Mouse (Mus musculus) C2C12 (cell line): ENCODE data around the gene Fndc5. TPM values are rescaled to one million over a fixed set of nuclear protein-coding genes. Genes with fewer than 3 reads are reported as not detected.

Experiments
- H3K27me3 ChIP-seq: one replicate; pipeline ENCODE4 v1.6.1; 2011; ENCODE audit not compliant: control insufficient read depth, insufficient read depth, insufficient read length
- H3K36me3 ChIP-seq: one replicate; pipeline ENCODE4 v1.6.1; 2011; ENCODE audit not compliant: control insufficient read depth, insufficient read depth
- H3K4me3 ChIP-seq: one replicate; pipeline ENCODE4 v1.5.1; 2011; ENCODE audit warnings: mild to moderate bottlenecking, control low read depth; ENCODE audit not compliant: poor library complexity, insufficient read depth, severe bottlenecking
- H3K79me2 ChIP-seq: one replicate; pipeline ENCODE4 v1.6.1; 2011; ENCODE audit not compliant: control insufficient read depth, insufficient read depth
- H3K79me3 ChIP-seq: one replicate; pipeline ENCODE4 v1.6.1; 2011; ENCODE audit warnings: low read depth, control low read depth
- H3ac ChIP-seq: one replicate; pipeline ENCODE3; 2011; ENCODE audit warnings: low read depth; ENCODE audit not compliant: control insufficient read depth, insufficient read length
- CEBPB ChIP-seq: IDR thresholded peaks from one replicate; pipeline ENCODE4 v1.6.1; 2011; ENCODE audit warnings: low read depth, mild to moderate bottlenecking, control low read depth, moderate library complexity
- CTCF ChIP-seq: IDR thresholded peaks from one replicate; pipeline ENCODE4 v1.5.1; 2011; ENCODE audit not compliant: control insufficient read depth, insufficient read depth, insufficient read length
- FOSL1 ChIP-seq: IDR thresholded peaks from one replicate; pipeline ENCODE4 v1.8.0; 2011; ENCODE audit warnings: mild to moderate bottlenecking, low read length; ENCODE audit not compliant: poor library complexity, insufficient read depth, severe bottlenecking
- MAX ChIP-seq: IDR thresholded peaks from one replicate; pipeline ENCODE4 v1.6.1; 2011; ENCODE audit warnings: mild to moderate bottlenecking, control low read depth
- MYOD1 ChIP-seq: IDR thresholded peaks from one replicate; pipeline ENCODE4 v1.6.1; 2011; ENCODE audit warnings: low read depth; ENCODE audit not compliant: control insufficient read depth, insufficient read length
- MYOG ChIP-seq: IDR thresholded peaks from one replicate; pipeline ENCODE4 v1.6.1; 2011; ENCODE audit not compliant: control insufficient read depth, insufficient read length; ENCODE audit errors: extremely low read depth
- USF1 ChIP-seq: IDR thresholded peaks from one replicate; pipeline ENCODE4 v1.6.1; 2011; ENCODE audit warnings: low read depth, mild to moderate bottlenecking, control low read depth, moderate library complexity
- polyA plus RNA-seq: library from polyadenylated mRNA; unstranded; fragments of >200 nt; fragmentation: generic; extraction: Trizol; gene quantifications from one replicate; pipeline ENCODE4 v1.2.1, GENCODE M21; 2012; ENCODE audit warnings: missing spikeins

The Fndc5 gene
- polyA plus RNA-seq, 1 experiment = 0.14 TPM

- no peak for TF ChIP-seq CEBPB
- no peak for TF ChIP-seq FOSL1
- TF ChIP-seq CTCF = no peak
- TF ChIP-seq MYOD1 = no peak
- TF ChIP-seq MYOG = no peak
- TF ChIP-seq MAX = no peak
- no peak for TF ChIP-seq USF1
- H3K79me2 ChIP-seq = no peaks in the 10 kb centered on the region
These were observed 5.7 kb downstream of the Fndc5 start for GRCm38 (mm10) chr4:129142439-129143045.

GRCm38 (mm10) chr4:129143509-129143908 is 6.7 kb downstream of the Fndc5 start:
- Histone ChIP-seq H3K79me2 (no peaks in the 10 kb centered on the region), H3ac (no peak overlapping the region)
- TF ChIP-seq FOSL1 (no peak), CTCF (no peak), MAX (no peak), CEBPB (no peak), MYOG (no peak), MYOD1 (no peak), USF1 (no peak)

More at GRCm38 (mm10) chr4:129142439-129143045, 5.7 kb downstream of the Fndc5 start:
- H3K79me3 ChIP-seq = no peaks in the 10 kb centered on the region
- no peaks in the 10 kb centered on the region for H3K27me3 ChIP-seq
- H3K4me3 ChIP-seq = no peak overlapping the region
- H3K36me3 ChIP-seq = peaks cover 4% of the 10 kb centered on the region
- no peak overlapping the region for H3ac ChIP-seq

GRCm38 (mm10) chr4:129144401-129145367 is 7.9 kb downstream of the Fndc5 start:
- Histone ChIP-seq H3K79me3 (no peaks in the 10 kb centered on the region), H3ac (no peak overlapping the region), H3K79me2 (no peaks in the 10 kb centered on the region), H3K27me3 (no peaks in the 10 kb centered on the region), H3K4me3 (no peak overlapping the region), H3K36me3 (peaks cover 7% of the 10 kb centered on the region)
- TF ChIP-seq MYOG = no peak
- no peak for TF ChIP-seq MYOD1
- no peak for TF ChIP-seq USF1

More at GRCm38 (mm10) chr4:129143509-129143908, 6.7 kb downstream of the Fndc5 start:
- no peaks in the 10 kb centered on the region for H3K27me3 ChIP-seq
- H3K4me3 ChIP-seq = no peak overlapping the region
- no peaks in the 10 kb centered on the region for H3K79me3 ChIP-seq
- peaks cover 4% of the 10 kb centered on the region for H3K36me3 ChIP-seq

GRCm38 (mm10) chr4:129145411-129145810 is 8.6 kb downstream of the Fndc5 start:
- Histone ChIP-seq H3ac (no peak overlapping the region), H3K4me3 (no peak overlapping the region), H3K27me3 (no peaks in the 10 kb centered on the region), H3K36me3 (peaks cover 13% of the 10 kb centered on the region), H3K79me3 (no peaks in the 10 kb centered on the region), H3K79me2 (no peaks in the 10 kb centered on the region)
- TF ChIP-seq CTCF (no peak), FOSL1 (no peak), MYOD1 (no peak), MYOG (no peak), CEBPB (no peak), MAX (no peak), USF1 (no peak)

GRCm38 (mm10) chr4:129145943-129146342 is 9.1 kb downstream of the Fndc5 start:
- Histone ChIP-seq H3K4me3 (no peak overlapping the region), H3K79me3 (no peaks in the 10 kb centered on the region), H3ac (no peak overlapping the region), H3K79me2 (no peaks in the 10 kb centered on the region), H3K36me3 (peaks cover 16% of the 10 kb centered on the region), H3K27me3 (no peaks in the 10 kb centered on the region)
- TF ChIP-seq MAX (no peak), MYOD1 (no peak), USF1 (no peak), MYOG (no peak), CTCF (no peak), FOSL1 (no peak), CEBPB (no peak)
